Mouse (Mus musculus) kidney, adult 18-20 months (tissue): Measurements from ENCODE around the gene Hspa8.
A peak's percentile ranks its signal among the peaks of the same experiment; 100 is the strongest.
"Not testable (repeated sequence)": the region's sequence is repeated elsewhere in the genome, so short reads cannot be mapped to it uniquely, and the experiment has no call there.

ENCODE experiments used
- DNase-seq: peaks from one replicate; pipeline ENCODE4 v3.0.0; 2021

Hspa8 gene

DNA sequence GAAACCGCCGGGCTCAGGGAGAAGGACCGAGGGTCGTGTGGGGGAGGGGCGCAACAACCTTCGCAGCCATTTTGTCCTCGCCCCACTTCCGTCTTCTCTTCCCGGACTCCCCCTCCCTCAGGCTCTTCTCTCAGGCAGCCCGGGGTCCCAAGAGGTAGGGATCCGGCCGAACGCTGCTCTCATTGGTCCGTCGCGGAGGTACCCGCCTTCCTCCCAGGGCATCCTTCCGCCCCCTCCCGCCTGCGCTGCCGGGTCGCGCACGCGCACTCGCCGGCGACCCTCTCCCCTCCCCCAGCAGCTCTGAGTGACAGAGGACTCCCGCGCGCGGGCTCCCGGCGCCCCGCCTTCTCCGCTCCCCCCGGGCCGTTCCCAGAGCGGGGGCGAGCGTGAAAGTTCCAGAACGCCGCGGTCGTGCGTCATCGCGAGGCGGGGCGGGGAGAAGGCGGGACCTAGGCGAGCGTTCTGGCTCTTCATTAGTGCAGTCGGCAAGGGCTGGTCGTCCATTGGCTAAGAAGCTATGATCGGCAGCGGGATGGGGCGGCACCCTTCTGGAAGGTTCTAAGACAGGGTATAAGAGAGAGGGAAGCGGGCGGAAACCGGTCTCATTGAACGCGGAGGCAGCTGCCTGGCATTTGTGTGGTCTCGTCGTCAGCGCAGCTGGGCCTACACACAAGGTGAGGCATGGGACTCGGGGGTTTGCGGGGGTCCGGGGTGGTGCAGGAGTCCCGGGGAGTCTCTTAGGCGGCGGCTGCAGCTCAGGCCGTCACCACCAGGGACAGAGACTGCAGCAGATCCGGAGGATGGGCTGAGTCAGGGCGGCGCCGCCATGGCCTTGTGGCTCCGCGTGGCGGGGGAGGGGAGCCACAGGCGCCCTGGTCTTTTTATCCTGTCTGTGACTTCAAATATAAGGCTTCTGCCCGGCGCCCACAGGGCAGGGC lies at the start of gene Hspa8:
Gene Hspa8, plus strand, starts transcription at position 310 of the 938 bp plus-strand sequence.
- DNase-seq, result peak; percentile 100

DNA sequence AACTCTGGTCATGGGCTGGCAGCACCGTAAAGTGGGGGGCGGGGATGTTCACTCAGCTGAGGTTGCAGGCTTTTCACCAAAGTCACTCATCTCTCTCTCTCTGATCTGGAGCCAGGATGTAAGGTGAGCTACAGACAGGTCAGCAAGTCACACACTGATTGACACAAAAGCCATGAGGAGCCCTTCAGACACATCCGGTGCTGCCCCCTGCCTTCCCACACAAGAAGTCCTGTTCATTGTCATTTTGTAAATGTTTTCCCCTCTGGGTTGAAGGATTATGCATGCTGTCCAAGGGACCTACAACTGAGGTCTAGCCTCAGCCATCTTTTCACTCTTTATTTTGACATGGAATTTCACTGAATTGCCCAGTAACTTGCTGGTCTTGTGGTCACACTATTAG lies 49.0 kb upstream of the Hspa8 start:
- no peak for DNase-seq

DNA sequence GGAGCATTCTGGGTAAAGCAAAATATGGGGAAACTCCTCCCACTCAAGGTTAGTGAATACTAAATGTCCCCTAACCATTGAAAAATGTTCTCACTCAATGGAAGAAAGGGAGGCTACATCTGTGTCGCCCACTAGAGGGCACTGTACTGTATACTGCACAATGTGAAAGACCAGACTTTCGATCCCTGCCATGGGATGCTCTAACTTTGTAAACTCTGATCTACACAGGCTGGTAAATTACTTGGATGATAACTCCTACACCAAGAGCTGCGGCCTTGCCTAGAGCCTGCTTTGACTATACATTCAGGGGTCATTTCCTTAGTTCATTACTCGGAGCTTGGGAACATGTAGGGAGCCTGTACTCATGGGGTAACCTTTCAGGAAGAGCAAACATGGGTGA lies 44.4 kb upstream of the Hspa8 start:
- DNase-seq, result peak; percentile 71

DNA sequence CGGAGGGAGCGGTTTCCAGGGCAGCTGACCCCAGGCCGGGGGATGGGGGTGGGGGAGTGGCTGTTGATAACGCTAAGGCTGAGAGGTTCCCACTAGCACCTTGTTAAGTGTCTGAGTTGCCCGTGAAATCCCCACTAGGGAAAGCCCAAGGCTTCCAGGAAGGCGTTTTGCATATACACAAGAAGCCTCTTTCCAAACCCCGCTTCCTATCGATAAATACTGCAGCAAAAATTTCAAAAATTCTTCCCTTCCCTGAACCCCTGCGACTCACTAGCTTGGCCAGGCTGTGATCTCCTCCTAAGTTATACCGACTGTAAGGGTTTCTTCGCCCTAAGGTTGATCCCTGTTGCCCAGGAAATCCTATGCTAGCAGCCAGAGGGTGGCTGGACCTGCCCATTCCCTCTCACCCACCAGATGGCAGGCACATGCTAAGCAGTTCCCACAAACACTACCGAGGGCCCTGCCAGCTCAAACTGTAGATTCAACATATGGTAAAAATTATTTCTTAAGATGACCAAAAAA lies 43.6 kb upstream of the Hspa8 start:
- DNase-seq, result peak; percentile 62

DNA sequence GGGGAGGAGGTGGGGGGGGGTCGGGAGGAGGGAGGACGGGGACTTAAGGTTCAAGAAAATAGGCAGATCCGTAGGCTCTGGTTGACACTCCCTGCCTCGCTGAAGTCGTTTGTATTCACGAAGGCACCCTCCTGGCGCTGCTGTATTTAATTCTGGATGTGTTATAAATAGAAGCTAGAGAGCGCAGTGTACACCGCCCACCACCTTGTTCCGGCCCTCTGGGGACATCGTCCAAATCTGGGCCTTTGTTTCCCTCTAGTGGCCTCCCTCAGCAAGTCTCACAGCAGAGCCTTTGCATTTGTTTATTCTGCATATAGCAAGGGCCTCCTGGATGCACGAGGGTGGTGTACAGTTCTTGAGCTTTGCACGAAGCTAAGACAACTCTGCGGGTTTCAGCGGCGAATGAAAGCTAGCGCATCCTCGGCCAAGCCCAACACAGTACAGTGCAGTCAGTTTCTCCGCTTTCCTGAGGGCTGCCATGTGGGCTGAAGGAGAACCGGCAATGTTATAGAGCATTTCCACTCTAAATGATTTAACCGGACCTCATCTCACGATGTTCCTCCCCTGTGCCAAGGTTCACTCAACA lies 43.0 kb upstream of the Hspa8 start:
- DNase-seq, result peak; percentile 74

DNA sequence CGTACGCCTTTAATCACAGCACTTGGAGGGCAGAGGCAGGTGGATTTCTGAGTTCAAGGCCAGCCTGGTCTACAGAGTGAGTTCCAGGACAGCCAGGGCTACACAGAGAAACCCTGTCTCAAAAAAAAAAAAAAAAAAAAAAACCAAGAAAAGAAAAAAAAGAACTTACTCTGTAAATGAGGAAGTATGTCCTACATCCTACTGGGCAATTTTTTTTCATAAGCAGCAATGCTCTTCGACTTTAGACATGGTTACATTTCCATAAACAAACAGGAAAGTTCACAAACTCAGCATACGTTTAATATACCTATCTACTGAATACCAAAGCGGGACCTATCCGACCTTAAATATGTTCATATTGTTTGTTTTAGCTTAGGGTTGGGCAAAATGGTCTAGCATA lies 38.4 kb upstream of the Hspa8 start:
- no peak for DNase-seq

DNA sequence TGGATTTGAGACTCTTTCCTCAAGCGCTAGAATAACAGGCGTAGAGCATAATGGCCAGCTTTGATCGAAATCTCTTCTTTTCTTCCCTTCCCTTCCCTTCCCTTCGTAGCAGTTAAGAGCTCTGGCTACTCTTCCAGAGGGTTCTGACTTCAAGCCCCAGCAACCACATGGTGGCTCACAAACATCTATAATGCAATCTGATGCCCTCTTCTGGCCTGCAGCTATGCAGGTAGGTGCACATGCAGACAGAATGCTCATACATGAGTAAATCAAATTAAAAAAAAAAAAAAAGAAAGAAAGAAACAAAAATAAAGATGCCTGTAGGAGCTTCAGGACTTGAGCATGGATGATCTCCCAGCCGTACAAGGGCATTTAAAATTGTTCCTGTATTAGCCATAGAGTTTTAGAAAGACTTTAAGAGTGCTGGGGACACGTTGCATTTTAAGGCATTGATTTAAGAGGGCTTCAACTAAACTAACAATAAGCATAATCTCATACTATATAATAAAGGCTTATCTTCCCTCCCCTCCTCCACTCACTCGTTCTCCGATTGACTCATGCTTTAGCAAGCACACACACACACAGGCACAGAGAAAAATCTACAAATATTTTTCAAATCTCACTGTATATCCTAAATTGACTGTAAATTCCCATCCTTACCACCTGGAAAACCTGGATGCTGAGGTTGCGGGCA lies 35.8 kb upstream of the Hspa8 start:
- no peak for DNase-seq

DNA sequence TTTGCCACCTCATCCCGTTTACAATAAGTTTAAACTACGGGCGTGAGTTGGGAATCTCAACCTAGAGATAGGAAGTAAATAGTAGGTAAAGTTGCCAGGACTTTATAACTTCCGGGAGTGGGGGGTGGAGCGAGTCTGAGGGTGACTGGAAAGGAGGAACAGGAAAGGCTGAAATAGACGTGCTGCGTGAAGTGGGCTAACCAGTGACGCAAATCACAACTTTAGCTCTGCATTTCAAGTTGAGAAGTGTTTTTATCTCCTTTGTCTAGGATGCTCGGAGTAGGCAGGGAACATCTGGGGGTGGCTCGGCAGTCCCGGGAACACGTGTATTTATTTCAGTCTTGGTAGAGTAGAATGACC lies 35.2 kb upstream of the Hspa8 start:
- no peak for DNase-seq

DNA sequence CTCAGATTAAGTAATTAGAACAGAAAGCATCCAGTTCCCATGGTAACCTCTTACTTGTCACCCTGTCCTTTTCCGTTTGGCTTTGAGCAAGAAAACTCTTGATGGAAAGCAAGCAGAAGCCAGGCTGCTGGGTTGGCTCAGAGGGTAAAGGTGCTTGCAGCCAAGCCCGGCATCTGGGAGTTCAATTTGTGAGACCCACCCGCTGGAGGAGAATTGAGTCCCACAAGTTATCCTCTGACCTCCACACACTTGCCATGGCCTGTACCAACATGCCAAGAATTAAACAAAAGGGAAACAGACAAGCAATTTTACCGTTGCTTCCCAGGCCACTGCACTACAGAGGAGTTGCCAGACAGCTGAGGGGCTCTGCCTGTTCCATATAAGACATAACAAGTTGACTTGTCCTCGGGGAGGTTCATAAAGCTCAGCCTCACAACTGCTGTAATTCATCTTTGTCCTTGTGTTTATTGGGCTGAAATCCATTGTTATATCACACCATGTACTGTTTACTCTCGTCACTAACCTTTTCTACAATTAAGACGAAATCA lies 34.7 kb upstream of the Hspa8 start:
- no peak for DNase-seq

DNA sequence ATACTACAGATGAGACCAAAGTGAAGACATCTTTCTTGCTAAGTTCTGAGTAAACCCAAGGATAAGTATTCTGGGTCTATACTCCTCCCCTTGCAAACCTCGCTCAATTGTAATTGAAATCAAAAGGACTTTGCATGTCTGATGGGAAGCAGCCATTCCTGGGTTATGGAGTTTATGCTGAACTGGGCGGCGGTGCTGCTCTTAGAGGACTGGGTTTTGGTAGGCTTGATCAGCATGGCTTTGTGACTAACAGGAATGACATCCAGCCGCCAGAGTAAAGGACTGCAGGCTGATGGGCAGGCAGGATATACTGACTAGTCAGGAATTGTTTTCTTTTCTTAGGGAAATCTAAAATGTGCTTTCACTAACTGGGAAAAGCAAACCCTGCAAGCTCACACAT lies 32.8 kb upstream of the Hspa8 start:
- DNase-seq, result no peak

DNA sequence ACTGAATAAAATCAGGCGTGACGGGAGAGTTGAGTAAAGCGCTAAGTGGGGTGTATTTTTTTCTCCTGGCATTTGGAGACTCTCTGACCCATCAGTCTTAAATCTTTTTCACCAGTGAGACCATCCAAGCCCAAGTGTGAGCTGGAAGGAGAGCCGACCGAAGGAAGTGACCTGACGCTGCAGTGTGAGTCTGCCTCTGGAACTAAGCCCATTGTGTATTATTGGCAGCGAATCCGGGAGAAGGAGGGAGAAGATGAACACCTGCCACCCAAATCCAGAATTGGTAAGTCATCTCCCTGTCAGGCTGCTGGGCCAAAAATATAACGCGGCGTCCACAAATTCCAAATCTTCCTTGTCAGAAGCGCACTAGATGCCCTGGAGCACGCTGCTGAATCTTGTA lies 28.5 kb upstream of the Hspa8 start:
- no peak for DNase-seq

DNA sequence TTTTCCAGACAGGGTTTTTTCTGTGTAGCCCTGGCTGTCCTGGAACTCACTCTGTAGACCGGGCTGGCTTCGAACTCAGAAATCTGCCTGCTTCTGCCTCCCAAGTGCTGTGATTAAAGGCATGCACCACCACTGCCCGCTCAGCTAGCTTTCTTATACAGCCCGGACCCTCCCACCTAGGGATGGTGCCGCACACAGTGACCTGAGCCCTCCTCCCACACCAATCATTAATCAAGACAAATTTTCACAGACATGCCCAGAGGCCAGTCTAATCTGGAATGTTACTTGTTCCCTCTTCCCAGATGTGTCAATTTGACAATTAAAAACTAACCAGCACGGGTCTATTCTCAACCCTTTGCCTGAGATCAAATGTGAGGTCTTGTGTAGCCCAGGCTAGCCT lies 27.6 kb upstream of the Hspa8 start:
- not testable (repeated sequence) for DNase-seq

DNA sequence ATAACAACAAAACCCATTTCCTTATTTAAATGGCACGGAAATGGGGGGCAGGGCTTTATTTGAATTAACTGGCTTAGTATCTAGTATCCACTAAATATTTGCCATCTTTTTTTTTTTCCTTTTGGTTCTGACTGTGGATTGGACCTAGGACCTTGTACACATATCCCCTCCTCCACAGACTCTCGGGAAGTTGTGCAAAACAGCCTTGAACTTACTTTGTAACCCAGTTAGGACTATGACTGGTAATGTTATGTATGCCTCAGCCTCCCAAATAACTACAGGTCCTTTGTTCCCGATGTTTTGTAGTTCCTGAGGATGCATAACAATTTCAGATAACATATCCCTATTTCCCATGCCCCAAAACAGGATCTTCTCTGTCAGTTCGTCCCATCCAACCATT lies 26.9 kb upstream of the Hspa8 start:
- no peak for DNase-seq

DNA sequence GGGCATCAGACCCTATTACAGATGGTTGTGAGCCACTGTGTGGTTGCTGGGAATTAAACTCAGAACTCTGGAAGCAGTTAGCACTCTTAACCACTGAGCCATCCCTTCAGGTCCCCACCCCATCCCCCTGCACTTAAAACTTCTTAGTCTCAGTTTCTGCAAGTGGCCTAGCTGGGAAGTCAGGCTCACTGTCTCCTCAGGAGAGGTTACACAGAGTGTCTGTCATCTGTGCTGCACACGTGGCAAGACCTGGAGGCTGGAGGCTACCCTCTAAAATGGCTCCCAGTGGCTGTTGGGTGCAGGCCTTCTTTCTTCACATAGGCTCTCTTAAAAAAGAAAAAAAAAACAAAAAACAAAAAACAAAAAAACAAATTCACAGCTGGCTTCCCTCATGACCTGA lies 24.7 kb upstream of the Hspa8 start:
- DNase-seq, result no peak

DNA sequence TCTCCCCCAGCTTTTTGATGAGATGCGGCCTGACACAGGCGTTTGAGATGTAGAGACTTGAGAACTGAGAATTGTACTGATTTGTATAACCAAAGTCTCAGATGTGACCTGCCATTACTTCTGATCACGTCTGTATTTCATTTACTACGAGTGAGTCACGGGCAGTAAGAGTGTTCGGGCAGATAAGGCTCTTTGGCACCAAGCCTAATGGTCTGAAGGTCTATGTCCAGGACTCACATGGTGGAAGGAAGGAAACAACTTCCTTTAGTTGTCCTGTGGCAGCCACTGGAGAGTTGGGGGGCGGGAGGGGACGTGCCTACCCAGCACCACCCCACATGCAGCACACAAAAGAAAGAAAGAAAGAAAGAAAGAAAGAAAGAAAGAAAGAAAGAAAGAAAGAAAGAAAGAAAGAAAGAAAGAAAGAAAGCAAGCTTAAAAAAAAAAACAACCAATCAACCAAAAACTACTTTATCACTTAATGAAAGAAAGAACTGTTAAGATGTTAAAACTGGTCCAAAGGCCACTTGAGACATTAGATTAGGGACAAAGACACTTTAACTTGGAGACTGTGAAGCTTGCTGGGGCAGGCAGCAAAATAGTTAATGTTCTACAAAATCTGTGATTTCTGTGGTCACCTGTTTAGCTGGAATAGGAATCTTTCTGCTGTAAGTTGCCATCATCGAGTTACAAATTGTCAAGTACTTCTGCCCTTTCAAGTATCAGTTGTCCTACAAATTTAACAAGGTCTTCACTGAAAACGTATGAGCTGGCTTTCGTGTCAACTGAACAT lies 24.1 kb upstream of the Hspa8 start:
- DNase-seq, result peak; percentile 61

DNA sequence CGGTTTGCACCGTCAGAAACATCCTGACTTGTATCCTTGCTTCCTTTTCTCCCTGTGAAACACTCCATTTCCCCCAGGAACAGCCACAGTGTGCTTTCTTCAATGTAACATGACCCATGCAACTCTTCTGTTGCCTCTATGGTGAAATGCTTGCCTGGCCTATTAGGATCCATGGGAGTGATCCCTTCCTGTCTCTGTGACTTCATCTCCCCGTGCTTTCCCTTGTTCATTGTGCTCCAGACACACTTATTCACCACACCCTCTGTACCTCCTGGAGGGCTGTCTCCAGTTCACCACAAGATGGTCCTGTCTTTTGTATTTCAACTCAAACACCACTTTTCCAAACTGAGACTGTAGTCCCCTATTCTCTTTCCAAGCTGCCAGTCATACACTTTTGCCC lies 20.7 kb upstream of the Hspa8 start:
- DNase-seq, result no peak

DNA sequence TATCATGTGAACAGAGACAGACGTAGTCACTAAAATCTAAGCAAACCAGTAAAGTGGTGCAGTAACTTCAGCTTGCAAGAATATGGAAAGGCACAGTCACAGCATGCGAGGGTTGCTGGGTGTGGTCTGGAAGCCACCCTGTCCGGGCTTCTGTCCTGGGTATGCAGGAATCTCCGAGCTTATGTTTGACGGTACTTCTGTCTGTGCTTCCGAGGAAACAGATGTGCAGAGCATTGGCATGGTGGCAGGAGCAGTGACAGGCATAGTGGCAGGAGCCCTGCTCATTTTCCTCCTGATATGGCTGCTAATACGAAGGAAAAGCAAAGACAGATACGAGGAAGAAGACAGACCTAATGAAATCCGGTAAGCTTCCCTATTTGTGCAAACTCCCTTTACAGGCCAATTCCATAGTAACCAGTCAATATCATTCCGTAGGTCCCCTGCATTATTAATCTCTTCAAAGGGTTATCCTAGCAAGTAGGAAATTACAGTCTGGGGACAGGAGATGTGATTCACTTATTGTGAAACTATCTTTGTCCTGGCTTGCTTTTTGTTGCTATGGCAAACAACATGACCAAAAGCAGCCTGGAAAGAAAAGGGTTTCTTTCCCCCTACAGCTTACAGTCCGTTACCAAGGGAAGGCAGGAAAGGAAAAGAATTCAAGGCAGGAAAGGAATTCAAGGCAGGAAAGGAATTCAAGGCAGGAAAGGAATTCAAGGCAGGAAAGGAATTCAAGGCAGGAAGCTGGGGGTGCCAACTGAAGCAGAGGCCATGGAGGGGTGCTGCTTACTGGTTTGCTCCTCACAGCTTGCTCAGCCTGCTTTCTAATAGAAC lies 19.7 kb upstream of the Hspa8 start:
- no peak for DNase-seq

DNA sequence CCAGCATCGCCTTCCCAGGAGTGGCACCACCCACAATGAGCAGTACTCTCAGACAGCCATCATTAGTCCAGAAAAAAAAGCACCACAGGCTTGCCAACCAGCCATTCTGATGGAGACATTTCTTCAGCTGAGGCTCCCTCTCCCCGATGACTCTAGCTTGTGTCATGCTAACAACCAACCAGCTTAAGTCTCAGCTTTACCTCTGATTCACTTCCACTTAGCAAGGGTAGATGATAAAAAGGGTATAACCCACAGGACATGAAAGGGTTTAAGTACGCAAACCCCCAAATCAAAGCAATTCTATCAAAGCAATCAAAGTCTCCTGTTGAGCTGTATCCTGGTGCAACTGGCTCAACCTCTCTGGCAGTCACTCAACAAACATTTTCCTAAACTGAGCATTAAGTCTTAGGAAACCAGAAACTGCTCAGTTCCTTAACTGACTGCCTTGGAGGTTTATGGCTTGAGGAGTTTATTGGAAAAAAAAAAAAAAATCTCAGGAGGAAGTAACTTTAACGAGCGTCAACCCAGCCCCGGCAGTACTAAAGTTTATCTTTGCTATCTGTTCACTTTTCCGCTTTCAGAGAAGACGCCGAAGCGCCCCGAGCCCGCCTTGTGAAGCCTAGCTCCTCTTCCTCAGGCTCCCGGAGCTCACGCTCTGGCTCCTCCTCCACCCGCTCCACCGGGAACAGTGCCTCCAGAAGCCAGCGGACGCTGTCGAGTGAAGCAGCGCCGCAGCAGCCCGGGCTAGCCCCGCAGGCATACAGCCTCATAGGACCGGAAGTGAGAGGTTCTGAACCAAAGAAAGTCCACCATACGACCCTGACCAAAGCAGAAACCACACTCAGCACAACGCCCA lies 18.8 kb upstream of the Hspa8 start:
- DNase-seq, result peak; percentile 69

DNA sequence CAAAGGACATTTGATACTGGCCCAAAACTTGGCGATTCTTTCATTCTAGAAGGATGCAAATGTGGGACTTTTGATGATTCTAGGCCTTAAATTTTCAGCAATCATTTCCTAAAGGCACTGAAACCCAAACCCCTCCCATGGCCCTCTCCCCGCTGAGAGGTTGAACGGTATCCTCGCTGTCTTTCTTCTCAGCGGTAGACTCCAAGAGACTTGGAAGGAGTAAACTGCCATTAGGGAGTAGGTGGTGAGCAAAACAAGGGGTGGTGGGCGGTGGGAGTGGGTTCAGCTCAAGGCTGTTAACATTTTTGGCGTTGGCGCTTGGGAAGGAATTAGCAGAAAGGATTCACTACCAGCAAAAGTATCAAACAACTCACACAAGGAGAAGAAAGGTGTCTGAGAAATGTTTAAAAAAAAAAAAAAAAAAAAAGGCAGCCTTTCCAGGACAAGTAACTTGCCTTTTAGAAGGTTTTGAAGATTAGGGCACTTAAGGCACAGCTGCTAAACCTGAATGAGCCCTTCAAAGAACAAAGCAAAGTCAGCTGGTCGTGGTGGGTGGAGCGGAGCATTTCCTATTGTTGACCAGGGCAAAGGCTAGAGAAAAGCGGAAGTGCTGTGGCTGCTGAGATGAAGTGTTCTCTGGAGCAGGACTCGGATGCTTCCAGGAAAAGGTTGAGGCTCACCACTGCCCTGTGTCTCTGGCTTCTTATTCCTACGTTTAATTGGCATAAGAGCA lies 17.0 kb upstream of the Hspa8 start:
- DNase-seq, result peak; percentile 62
